Mouse (Mus musculus) kidney, adult 2 months (tissue): ENCODE measurements around the gene Foxp1.

ENCODE experiments used
- CTCF ChIP-seq: fragments of 200-500 bp; conservative IDR thresholded peaks from 2 replicates; pipeline ENCODE4 v1.5.1; 2011; ENCODE audit warnings: low read depth, mild to moderate bottlenecking, control low read depth, low read length, moderate library complexity, mixed read lengths; ENCODE audit not compliant: insufficient read depth, insufficient read length
- POLR2A ChIP-seq: fragments of 200-500 bp; IDR thresholded peaks from one replicate; pipeline ENCODE4 v1.6.1; 2011; ENCODE audit warnings: low read depth, low read length, control low read depth

GRCm38 (mm10) chr6:99130758-99131410 lies 391.6 kb downstream of the Foxp1 start:
- no peak for TF ChIP-seq POLR2A
- no peak for TF ChIP-seq CTCF
